Mouse (Mus musculus) CH12F3 (cell line): ENCODE results near the gene Glra2.
"Not testable (repeated sequence)": the region's sequence is repeated elsewhere in the genome, so short reads cannot be mapped to it uniquely, and the experiment has no call there.

Experiments
- in situ Hi-C: fragments of 300-500 bp; cut with MboI; formaldehyde crosslinking; loops from 2 replicates; pipeline ENCODE4 v1.14.3; 2020; ENCODE audit warnings: low sequenced_read_pairs

Gene Glra2

DNA sequence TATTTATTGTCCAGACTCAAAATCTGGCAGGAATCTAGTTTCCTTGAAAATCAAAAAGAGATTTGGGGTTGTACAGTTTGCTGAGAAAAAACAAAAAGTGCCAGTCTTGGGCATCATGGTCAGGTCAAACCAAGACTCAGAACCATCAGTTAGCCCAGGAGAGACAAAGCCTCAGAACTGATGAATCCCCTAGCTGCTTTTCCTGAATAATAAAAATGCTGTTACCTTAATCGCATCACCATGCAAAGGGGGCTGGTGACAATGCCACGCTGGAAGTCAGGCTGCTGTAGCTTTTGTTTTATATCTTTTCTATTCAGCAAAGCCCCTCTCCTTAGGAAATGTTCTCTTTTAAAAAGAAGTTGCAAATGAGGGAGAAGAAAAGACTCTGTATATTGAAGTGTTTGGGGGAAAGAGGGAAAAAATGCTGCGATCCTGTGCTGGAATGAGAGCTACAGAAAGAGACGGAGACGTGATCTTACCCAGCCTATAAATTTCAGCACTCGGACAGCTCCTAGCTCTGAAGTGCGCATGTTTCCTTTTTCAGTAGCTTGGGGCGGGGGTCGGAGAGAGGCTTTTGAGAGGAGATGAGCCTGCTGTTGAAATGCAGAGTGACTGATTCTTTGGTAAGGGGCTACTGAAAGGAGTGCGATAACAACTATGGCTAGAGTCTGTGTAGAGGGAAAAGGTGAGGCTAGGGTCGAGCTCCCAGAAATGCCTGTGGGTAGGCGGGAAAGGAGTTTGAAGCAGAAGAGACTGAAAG, at the start of gene Glra2:
Glra2 (minus strand) TSS at position 455 of the 760 bp plus-strand sequence.
- in situ Hi-C loops, result no loop called here

DNA sequence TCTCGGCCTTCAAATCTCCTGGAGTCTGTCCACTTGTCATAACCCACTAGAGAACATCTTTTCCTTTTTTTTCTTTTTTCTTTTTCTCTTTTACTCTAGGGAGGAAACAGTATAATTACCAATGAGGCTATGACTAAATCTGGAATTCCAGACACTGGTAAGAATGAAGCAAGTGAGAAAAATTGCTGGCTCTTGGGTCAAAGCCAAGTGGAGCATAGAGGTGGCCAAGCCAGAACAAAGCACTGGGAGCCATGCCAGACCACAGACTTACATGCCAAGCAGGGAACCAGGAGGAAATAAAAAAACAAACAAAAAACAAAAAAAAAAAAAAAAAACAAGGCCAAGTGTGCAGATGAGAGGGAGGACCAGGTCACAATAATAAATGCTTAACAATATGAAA, 35.6 kb upstream of the Glra2 start:
- in situ Hi-C loops, result no loop called here

DNA sequence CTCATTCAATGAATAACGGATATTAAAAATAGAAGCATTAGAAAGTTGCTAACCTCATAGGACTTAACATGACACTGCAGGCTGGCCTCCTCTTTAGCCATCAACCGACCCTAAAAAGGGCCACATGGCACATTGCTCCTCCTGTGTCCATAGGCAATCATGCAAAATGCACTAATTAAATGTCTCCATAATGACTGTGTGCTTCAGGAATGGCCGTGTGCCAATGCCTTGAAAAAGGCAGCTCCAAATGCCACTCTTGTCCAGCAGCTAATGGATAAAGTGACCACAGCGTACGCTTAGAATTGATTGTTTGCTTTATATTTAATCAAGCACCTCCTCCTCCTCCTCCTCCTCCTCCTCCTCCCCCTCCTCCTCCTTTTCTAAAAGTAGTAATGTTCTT, 17.4 kb upstream of the Glra2 start:
- in situ Hi-C loops, result no loop called here

DNA sequence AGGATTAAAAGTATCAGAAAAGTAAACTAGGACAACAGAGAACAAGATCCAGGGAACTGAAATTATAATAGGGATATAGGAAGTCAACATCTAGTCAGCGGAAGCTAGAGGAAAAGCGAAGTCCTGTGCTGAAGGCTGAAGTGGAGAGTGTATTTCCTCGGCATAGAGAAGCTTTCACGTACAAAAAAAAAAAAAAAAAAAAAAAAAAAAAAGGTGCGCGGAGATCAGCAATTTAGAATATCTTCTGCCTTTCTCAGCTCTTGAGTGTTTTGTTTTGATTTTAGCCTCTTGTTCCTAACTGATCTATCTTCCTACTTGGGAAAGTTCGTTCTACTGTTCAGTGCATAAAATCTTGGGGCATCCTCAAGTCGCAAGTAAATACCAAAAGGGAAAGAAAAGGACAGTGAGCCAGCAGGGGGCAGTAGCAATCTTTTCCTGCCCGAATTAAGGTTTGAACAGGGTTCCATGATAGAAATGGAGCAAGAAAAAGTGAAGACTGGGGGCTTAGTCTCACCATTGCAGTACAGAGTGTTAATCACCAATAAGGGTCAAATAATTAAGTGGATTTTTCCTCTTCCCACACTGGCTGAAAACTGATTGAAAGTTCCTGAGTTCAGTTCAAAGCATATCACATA, 623 bp upstream of the Glra2 start:
- in situ Hi-C loops, result no loop called here

DNA sequence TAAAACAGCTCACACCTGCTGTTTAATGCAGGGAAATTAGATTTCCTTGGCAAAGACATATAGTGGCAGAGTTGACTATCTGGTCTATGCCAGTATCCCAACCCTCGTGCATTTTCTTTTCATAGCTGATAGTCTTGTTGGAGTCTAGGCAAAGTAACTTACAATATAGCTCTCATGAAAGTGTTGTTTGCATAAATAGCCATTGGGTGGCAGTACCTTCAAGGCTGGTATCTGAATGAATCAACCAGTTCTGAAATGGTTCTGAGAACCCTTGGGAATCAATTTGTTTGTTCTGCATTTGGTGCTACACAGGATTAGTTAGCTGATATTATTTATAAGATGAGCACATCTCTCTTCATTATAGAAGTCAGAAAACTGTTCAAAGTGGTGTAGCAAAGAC, 133.6 kb downstream of the Glra2 start:
- in situ Hi-C loops, result no loop called here

DNA sequence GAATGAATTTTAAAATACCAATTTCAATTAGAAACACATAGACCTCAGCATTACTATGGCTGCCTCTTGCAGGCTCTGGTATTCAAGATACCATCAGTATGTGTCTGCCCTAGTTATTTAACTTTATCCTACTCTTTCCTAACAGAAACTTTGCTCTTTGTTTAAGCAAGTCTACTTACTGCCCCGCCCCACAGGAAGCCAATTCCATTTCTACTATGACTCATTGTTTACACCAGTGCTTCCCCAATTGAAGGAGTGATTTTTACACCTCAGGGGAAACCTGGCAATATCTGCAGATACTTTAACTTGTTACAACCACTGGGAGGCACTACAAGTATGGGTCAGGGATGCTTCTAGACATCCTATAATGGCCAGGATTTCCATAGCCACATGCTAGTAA, 136.0 kb downstream of the Glra2 start:
- in situ Hi-C loops, result no loop called here

DNA sequence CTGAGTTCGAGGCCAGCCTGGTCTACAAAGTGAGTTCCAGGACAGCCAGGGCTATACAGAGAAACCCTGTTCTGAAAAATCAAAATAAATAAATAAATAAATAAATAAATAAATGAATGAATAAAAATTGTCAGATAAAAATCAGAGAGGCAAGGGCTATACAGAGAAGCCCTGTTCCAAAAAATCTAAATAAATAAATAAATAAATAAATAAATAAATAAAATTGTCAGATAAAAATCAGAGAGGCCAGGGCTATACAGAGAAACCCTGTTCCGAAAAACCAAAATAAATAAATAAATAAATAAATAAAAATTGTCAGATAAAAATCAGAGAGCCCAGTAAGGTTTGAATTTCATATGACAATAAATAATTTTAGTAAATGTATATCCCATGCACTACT, 144.2 kb downstream of the Glra2 start:
- in situ Hi-C loops, result not testable (repeated sequence)

DNA sequence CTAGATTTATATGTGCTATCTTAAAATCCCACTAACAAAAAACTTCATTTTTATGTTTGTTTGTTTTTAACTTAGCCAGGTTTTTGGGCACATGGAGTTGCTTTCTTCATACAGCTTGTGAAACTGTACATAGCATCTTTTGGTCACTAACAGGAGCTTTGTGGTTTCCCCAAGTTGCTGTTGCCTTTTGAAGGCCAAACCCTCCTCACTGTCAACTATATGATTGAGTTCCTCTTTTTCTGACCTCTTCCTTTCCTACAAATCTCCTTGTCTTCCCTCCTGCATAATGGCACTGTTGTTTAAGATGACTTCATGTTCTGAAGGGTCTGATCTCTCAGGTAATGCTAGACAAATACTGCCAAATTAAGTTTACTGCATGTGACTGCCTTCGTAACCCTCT, 170.6 kb downstream of the Glra2 start:
- in situ Hi-C loops, result no loop called here

DNA sequence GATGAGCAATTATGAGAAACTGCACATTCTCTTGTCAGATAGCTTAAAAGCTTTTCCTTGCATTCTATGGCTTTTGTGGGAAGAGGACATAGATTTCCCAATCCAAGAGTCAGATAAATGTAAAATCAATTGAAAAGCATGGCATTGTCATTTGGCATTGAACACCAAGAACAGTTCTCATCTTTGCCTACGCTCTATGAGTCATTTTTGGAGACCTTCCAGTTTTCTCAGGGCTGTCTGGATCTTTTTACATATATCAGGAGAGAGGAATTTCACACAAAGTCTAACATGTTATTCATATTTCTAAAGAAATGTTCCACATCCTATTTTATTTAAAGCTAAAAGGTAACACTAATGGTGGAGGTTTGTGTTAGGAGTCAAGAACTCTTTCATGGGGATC, 223.0 kb downstream of the Glra2 start:
- in situ Hi-C loops, result no loop called here
